10 mouse cellular contexts compared by ENCODE assay signal in the genomic region with DNA sequence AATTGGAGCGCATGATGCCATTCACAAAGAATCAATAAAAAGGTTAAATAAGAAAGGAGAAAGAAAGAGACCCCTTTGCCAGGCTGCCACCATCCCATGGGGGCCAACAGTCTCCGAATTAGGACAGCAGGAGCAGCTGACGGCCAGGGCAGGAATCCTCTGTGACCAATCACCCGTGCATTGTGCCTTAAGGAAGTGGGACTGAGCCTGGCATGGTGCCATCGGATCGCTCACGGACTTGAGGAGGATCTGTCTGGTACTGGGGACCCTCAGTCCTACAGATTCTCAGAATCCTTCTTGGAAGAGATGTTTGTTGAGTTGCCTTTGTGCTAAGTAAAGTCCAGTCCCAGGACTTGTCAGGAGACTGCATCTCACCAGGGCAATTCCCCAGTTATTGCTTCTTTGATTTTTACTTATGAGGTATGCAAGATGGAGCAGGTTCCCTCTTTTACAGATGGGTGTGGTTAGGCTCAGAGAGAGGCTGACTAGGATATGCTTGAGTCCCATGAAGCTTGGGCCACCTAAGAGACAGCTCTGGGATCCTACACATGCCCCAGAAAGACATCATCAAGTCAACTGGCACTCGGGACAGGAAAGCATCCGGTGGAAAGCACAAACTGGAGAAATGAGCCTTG. TPM values are rescaled to one million over a fixed set of nuclear protein-coding genes. Genes with fewer than 3 reads are reported as not detected.
DNase-seq lines count a peak whose midpoint lies in the region; ATAC-seq and TF ChIP-seq lines count a peak whose summit lies in the region.
"Had no signal": no experiment of that assay in that cellular context is flagged by ENCODE, and none has a peak within 500 bp of the region (broad histone marks: within the 10 kb centered on the region; RNA-seq: fewer than 3 reads in every experiment).

No protein-coding gene starts in this region.

- H3ac ChIP-seq in myocyte (ENCODE audit: control insufficient read depth, insufficient read length) = no peak overlapping the region

- no peak overlapping the region for H3K4me2 ChIP-seq in hindbrain, embryonic 14.5 days (replicated peaks)
- no peak overlapping the region for H3K4me2 ChIP-seq in lung, postnatal 0 days (replicated peaks; ENCODE audit: low read depth, low read length)
- peak overlapping the region; percentile 60 for H3K4me2 ChIP-seq in myocyte (ENCODE audit: low read depth)

- H3K27me3 ChIP-seq in hindbrain, embryonic 14.5 days (ENCODE audit: control insufficient read depth, insufficient read depth, low read length) = no peaks in the 10 kb centered on the region
- H3K27me3 ChIP-seq in hindbrain, embryonic 10.5 days (ENCODE audit: insufficient read depth, poor library complexity, severe bottlenecking) = 0 out of 2 replicates have a peak, but pooled peaks cover 3% of the 10 kb centered on the region
- no peaks in the 10 kb centered on the region for H3K27me3 ChIP-seq in lung, postnatal 0 days (replicated peaks; ENCODE audit: insufficient read depth, low read length)
- no peaks in the 10 kb centered on the region for H3K27me3 ChIP-seq in myocyte (ENCODE audit: control insufficient read depth, insufficient read depth, insufficient read length)

- H3K9me3 ChIP-seq in hindbrain, embryonic 14.5 days (ENCODE audit: control insufficient read depth, low read length) = no peaks in the 10 kb centered on the region
- H3K9me3 ChIP-seq in hindbrain, embryonic 10.5 days = no peaks in the 10 kb centered on the region
- H3K9me3 ChIP-seq in lung, postnatal 0 days (ENCODE audit: low read length) = no peaks in the 10 kb centered on the region

- H3K27ac ChIP-seq in hindbrain, embryonic 14.5 days = 0 out of 2 replicates have a peak overlapping the region, but pooled peaks have one; percentile 43
- H3K27ac ChIP-seq in hindbrain, embryonic 10.5 days = no peak overlapping the region
- peak overlapping the region; percentile 76 for H3K27ac ChIP-seq in lung, postnatal 0 days (ENCODE audit: low read length)

- no peak for TF ChIP-seq POLR2A in lung, adult 2 months (IDR thresholded peaks at IDR 0.05; ENCODE audit: borderline replicate concordance, extremely low read depth, low read depth, low read length)
- TF ChIP-seq POLR2A in myocyte (IDR thresholded peaks at IDR 0.05; ENCODE audit: insufficient read length, low read depth) = no peak

- no peaks in the 10 kb centered on the region for H3K79me2 ChIP-seq in myocyte (ENCODE audit: control insufficient read depth, insufficient read depth)

- no peaks in the 10 kb centered on the region for H3K36me3 ChIP-seq in hindbrain, embryonic 14.5 days (replicated peaks; ENCODE audit: control insufficient read depth, insufficient read depth)
- no peaks in the 10 kb centered on the region for H3K36me3 ChIP-seq in hindbrain, embryonic 10.5 days
- H3K36me3 ChIP-seq in lung, postnatal 0 days (ENCODE audit: insufficient read depth, low read length) = no peaks in the 10 kb centered on the region
- no peaks in the 10 kb centered on the region for H3K36me3 ChIP-seq in myocyte (ENCODE audit: control insufficient read depth, insufficient read depth)

- H3K4me3 ChIP-seq in hindbrain, embryonic 14.5 days (replicated peaks; ENCODE audit: low read length) = no peak overlapping the region
- no peak overlapping the region for H3K4me3 ChIP-seq in hindbrain, embryonic 10.5 days
- H3K4me3 ChIP-seq in lung, postnatal 0 days (ENCODE audit: low read depth, low read length) = no peak overlapping the region
- no peak overlapping the region for H3K4me3 ChIP-seq in lung, adult 2 months (replicated peaks; ENCODE audit: extremely low read depth, low read depth, low read length)
- H3K4me3 ChIP-seq in myocyte = no peak overlapping the region
- H3K4me3 ChIP-seq: erythroblast, embryonic 14.5 days had no signal

- 0 out of 2 replicates have a peak, but pooled peaks cover 3% of the 10 kb centered on the region for H3K4me1 ChIP-seq in hindbrain, embryonic 14.5 days (replicated peaks; ENCODE audit: control insufficient read depth, insufficient read depth, low read length)
- H3K4me1 ChIP-seq in hindbrain, embryonic 10.5 days (replicated peaks) = peaks cover 40% of the 10 kb centered on the region
- H3K4me1 ChIP-seq in lung, postnatal 0 days (ENCODE audit: insufficient read depth, low read depth, low read length) = peaks cover 5% of the 10 kb centered on the region
- peaks cover 32% of the 10 kb centered on the region for H3K4me1 ChIP-seq in lung, adult 2 months (ENCODE audit: control insufficient read depth, insufficient read depth, low read length)

- TF ChIP-seq CTCF in lung, postnatal 0 days (IDR thresholded peaks at IDR 0.05) = no peak
- TF ChIP-seq CTCF in lung, adult 2 months (IDR thresholded peaks at IDR 0.05; ENCODE audit: insufficient read depth, low read length) = no peak

- no peak for DNase-seq in hindbrain, embryonic 14.5 days (ENCODE audit: low spot score)
- no peak for DNase-seq in hindbrain, embryonic 10.5 days (ENCODE audit: low spot score)
- DNase-seq in lung, postnatal 0 days (ENCODE audit: low spot score) = no peak
- DNase-seq in lung, adult 2 months = no peak
- peak; percentile 45 for DNase-seq in heart, postnatal 4 days
- DNase-seq in T-cell, adult 2 months (ENCODE audit: low spot score) = no peak
- no peak for DNase-seq in yolk sac, embryonic 10.5 days (ENCODE audit: low spot score)
- DNase-seq: cerebellum, adult 9-10 months had no signal

- 50% methylated on average over 9 of the region's 9 CpGs for WGBS in hindbrain, embryonic 14.5 days
- 66% methylated on average over 9 of the region's 9 CpGs for WGBS in hindbrain, embryonic 10.5 days
- WGBS in lung, postnatal 0 days = 60% methylated on average over 9 of the region's 9 CpGs
- WGBS in lung, adult 2 months = 46% methylated on average over 9 of the region's 9 CpGs

- no peak for TF ChIP-seq EP300 in lung, postnatal 0 days (IDR thresholded peaks at IDR 0.05)

- H3K9ac ChIP-seq in hindbrain, embryonic 14.5 days = no peak overlapping the region
- H3K9ac ChIP-seq in lung, postnatal 0 days (replicated peaks; ENCODE audit: low read depth) = no peak overlapping the region

- ATAC-seq in hindbrain, embryonic 14.5 days (ENCODE audit: low FRiP score) = no peak
- ATAC-seq in lung, postnatal 0 days = no peak

TF ChIP-seq in myocyte, 11 proteins besides CTCF, POLR2A, EP300 and RAD21:
- TF ChIP-seq MYOG (IDR thresholded peaks at IDR 0.05; ENCODE audit: control insufficient read depth in 1 of 3, insufficient read depth in 1 of 3, insufficient read length in 2 of 3, low read depth in 2 of 3) = no peak
- TF ChIP-seq MYOD1 (IDR thresholded peaks at IDR 0.05; ENCODE audit: control insufficient read depth in 1 of 3, insufficient read length in 2 of 3, low read depth in 2 of 3) = no peak
- no peak for TF ChIP-seq TCF3 (IDR thresholded peaks at IDR 0.05; ENCODE audit: insufficient read length, low read depth)
- TF ChIP-seq MAX (IDR thresholded peaks at IDR 0.05; ENCODE audit: low read depth) = no peak
- TF ChIP-seq USF1 (IDR thresholded peaks at IDR 0.05; ENCODE audit: low read depth) = no peak
- no peak for TF ChIP-seq REST (IDR thresholded peaks at IDR 0.05; ENCODE audit: insufficient read depth, insufficient read length)
- no peak for TF ChIP-seq TCF12 (IDR thresholded peaks at IDR 0.05; ENCODE audit: insufficient read depth, poor library complexity, severe bottlenecking)
- no peak for TF ChIP-seq E2F4 (IDR thresholded peaks at IDR 0.05; ENCODE audit: insufficient read depth)
- no peak for TF ChIP-seq SRF (IDR thresholded peaks at IDR 0.05; ENCODE audit: control insufficient read depth, insufficient read length, low read depth)
- TF ChIP-seq CEBPB (IDR thresholded peaks at IDR 0.05; ENCODE audit: insufficient read depth, poor library complexity, severe bottlenecking) = no peak
- no peak for TF ChIP-seq POLR2AphosphoS2 (IDR thresholded peaks at IDR 0.05; ENCODE audit: insufficient read length, low read depth)

RNA-seq across cellular contexts. Expression of gene Tbc1d22a, which starts 12.4 kb away (rescaled TPM):
- 9.9 and 10.7 TPM in 2 replicates for polyA plus RNA-seq in hindbrain, embryonic 14.5 days (2014; fragmentation: Nextera tagmentation; extraction: Ambion mirVana)
- polyA plus RNA-seq in hindbrain, embryonic 10.5 days (2016; fragmentation: Nextera tagmentation; extraction: Ambion mirVana) = 13.4 and 13.5 TPM in 2 replicates
- 11.8 and 13.1 TPM in 2 replicates for polyA plus RNA-seq in lung, postnatal 0 days (2015; fragmentation: Nextera tagmentation; extraction: Ambion mirVana)
- polyA plus RNA-seq in lung, adult 2 months (2012; rRNA removed) = 31.9 and 34.7 TPM in 2 replicates
- total RNA-seq in heart, postnatal 4 days (2021) = 10 to 100 TPM; 16.5 to 20.6 TPM
- polyA plus RNA-seq in myocyte (2012; fragmentation: generic; extraction: Trizol) = 30.5 TPM

RNA-seq across cellular contexts. Expression of gene Cerk, which starts 15.9 kb away (rescaled TPM):
- 28.3 and 31.1 TPM in 2 replicates for polyA plus RNA-seq in hindbrain, embryonic 14.5 days (2014; fragmentation: Nextera tagmentation; extraction: Ambion mirVana)
- 12.8 and 15.9 TPM in 2 replicates for polyA plus RNA-seq in hindbrain, embryonic 10.5 days (2016; fragmentation: Nextera tagmentation; extraction: Ambion mirVana)
- 16.9 and 20.0 TPM in 2 replicates for polyA plus RNA-seq in lung, postnatal 0 days (2015; fragmentation: Nextera tagmentation; extraction: Ambion mirVana)
- 38.2 and 40.8 TPM in 2 replicates for polyA plus RNA-seq in lung, adult 2 months (2012; rRNA removed)
- 10 to 100 TPM; 39.1 to 40.2 TPM for total RNA-seq in heart, postnatal 4 days (2021)
- polyA plus RNA-seq in myocyte (2012; fragmentation: generic; extraction: Trizol) = 13.8 TPM
